Mouse (Mus musculus): ENCODE measurements around the gene Gse1. TPM values are rescaled to one million over a fixed set of nuclear protein-coding genes. Genes with fewer than 3 reads are reported as not detected.
A peak's percentile ranks its signal among the peaks of the same experiment; 100 is the strongest.

Gene Gse1
- total RNA-seq, 4 experiments from 2014 or later, result 30.7 to 64.5 (median 48.4) TPM

DNA sequence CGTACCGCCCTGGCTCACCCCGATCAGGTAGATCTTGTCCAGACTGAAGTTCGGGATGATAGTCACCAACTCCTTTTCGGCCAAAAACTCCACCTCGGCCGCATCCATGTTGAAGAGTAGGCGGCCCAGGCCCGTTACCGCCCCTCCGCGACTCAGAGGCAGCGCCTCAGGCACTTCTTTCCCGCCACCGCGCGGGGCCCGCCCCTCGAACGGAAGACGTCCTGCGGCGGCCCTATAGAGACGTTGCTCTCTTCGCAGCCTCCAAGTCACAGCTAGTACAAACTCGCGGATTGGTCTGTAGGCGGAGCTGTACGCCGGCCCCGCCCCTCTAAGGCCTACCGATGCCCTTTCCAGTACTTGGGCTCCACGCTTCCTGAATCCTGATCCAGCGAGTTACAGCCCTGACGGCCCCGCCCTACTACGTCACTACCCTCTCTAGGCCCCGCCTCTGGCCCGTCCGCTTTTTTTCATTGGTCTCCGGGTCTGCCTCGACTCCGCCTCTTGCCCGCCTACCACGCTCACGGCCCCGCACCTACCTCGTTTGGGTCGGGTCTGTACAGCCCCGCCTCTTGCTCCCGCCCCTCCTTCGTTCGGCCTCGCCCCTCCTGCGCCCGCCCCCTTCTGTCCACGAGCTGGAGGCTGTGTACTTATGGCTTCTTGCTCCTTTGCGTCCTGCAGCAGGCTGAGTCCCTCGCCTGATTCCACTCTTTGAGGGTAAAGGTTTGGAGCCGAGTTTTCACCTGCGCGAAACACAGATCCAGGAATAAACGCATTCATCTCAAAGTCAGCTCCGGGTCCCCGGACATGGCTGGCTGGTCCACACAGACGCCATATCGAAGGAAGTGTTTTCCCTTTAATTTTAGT is 360.9 kb downstream of the Gse1 start, which contains the start of gene Gins2:
Gene Gins2, minus strand, starts transcription at position 397 of the 864 bp plus-strand sequence.
- DNase-seq, result peak; percentile 100

DNA sequence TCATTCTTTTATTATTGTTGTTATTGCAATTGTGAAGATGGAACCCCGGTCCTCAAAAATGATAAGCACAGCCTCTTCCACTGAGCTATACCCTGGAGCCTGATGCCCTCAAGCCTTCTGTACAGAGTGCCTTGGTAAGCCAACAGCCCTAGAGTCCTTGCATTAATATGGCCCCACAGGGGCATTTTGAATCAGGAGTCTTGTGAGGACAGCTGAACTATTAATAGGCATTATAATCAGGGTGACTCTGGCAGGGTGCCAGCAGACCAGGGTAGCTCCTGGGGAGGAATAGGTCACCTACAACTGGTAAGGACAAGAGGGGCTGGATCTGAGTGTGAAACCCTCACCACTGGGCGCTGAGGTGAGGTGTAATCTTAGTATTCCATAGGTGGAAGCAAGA is 361.7 kb downstream of the Gse1 start:
- no peak for DNase-seq

DNA sequence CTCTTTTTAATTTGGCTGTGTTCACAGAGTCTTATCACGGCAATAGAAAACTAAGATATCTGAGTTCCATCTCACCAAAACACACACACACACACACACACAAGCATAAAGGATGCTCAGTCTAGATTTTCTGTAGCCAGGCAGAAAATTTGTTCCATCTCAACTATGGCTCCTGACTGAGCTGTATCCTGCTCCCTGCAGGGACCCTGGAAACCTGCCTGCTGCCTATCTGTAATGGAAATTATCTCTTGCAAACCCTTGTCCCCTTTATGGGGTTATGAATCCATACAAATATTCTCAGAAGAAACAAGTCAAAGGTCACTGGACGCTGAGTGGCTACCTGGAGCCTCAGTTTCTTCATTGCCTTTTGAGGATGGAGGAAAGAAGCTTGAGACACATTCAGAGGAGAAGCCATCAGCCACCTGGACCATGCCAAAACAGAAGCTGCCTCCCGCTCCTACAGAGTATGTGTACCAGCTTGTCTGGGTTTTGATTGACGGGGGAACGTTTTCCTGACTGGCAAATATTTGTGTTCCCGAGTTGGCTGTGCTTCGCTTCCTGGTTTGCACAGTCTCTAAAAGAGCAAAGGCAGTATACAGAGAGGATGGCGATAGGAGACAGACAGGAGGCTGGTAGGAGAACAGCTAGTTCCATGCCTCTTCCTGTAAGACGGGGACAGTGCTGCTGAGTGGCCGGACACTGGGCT is 363.5 kb downstream of the Gse1 start:
- DNase-seq, result no peak

DNA sequence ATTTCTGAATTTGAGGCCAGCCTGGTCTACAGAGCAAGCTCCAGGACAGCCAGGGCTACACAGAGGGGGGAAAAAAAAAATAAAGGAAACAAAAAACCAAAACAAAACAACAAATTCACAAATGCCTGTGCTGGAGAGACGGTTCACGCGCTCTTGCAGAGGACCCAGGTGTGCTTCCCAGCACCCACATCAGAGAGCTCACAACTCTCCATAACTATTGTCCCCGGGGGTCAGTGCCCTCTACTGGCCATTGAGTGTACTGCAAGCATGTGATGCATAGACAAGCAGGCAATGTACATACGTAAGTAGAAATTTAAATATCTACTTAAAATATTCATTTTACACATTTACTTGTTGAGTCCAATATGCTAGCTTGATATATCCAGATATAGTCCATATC is 366.3 kb downstream of the Gse1 start:
- DNase-seq, result no peak

DNA sequence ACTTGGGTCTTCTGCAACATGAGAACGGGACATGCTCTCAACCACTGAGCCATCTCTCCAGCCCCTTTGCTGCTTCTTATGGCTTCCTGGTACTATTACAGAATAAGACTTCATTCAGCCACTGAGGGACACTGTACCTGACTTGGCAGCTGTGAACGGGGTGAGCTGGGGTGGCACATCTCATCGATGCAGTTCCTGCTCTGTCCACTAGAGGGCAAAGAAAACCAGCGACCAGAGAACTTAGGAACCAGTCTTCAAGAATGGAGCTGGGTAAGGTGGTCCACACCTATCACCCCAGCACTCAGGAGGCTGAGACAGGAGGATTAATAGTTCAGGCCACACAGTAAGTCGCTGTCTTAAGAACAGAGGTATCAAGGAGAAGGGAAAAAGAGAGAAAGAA is 367.7 kb downstream of the Gse1 start:
- DNase-seq, result no peak

DNA sequence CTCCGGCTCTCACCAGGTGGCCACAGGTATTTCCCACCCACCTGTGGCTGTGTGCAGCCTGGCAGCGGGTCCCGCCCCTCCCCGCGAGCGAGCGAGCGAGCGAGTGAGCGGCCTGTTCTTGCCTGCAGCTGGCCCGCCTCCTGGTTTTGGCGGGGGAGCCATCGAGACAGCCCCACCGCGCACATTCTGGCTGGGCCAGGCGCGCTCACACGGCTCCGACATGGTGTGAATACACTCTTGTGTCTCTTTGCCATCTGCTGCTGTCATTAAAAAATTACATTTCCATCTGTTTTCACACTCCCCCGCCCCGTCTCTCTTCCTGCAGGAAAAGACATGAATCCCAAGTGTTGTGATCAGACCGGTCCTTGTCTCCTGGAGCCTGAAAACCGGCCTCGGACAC is 370.3 kb downstream of the Gse1 start:
- DNase-seq, result no peak

DNA sequence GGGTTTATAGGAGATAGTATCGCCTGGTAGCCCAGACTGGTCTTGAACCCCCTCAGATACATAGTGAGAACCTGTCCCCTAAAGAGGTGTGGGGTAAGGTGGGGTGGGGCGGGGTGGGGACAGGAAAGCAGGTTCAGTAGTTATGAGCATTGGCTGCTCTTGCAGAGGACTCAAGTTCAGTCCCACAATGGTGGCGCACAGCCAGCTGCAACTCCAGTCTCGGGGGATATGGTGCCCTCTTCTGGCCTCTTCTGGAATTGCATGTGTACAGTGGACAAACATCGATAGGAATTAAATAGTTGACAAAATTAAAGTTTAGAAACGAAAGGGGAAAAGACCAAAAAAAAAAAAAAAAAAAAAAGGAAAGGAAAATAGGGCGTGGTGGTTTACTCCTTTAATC is 371.2 kb downstream of the Gse1 start:
- DNase-seq, result peak; percentile 52

DNA sequence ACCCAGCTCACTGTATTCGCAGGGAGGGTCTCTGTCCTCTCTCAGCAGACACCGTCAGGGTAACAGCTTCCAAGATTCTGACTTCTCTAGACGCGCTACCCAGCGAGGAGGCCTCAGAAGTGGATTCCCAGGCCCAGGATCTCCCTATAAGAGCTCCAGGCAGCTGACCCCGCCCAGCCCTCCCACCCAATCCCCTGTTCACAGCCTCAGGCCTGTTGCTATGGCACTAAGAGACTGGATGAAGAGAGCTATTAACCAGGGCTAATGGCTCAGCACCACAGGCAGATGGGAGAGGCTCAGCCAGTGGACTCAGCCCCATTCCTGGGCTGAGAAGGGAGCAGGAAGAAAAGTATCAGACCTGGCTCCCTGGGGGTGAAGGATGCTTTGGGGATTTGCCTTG is 374.4 kb downstream of the Gse1 start:
- DNase-seq, result no peak

DNA sequence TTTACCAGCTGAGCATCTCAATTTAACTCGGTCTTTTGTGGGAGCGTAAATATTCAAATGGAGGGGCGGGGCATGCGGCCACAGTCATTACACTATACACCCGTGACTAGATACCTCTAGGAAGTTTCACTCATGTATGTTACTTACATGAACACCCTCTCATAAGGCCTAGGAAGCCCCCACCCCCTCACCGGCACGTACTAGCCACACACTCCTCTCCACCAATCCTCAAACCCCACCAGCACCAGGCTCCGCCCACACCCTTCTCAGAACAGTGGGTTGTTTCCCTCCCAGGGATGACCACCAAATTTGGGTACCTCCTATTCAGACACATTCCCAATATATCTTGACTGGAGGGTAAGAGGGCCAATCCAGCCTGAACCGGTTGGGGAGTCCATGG is 379.2 kb downstream of the Gse1 start:
- no peak for DNase-seq

DNA sequence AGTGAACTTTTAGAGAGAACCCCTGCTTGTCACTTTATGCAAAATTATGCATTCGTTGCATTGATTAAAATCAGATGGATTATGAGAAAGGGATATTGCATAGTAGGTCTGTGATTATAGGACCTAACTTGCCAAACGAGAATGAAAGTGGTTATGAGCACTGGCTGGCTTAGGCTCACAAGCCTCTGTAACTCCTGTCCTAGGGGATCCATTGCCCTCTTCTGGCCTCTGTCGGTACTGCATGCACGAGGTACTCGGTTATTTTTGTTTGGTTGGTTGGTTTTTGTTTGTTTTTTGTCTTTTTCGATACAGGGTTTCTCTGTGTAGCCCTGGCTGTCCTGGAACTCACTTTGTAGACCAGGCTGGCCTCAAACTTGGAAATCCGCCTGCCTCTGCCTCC is 379.6 kb downstream of the Gse1 start:
- DNase-seq, result peak; percentile 42

DNA sequence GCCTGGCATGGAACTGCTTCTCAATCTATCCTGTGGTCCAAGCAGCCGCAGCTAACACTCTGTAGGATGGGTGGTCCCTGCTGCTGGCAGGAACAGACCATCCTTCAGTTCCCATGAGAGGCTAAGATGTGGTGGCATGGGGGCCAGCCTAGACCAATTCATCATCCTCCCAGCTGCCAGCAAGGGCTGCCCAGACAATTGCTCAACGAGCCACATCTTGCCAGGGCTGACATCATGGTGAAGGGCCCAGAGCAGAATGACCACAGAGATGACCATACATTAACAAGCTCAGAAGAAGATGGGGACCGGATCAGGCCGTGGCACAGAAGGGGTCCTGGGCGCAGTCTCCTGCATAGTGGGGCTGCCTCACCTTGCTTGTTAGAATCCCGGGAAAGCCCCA is 382.6 kb downstream of the Gse1 start:
- no peak for DNase-seq

DNA sequence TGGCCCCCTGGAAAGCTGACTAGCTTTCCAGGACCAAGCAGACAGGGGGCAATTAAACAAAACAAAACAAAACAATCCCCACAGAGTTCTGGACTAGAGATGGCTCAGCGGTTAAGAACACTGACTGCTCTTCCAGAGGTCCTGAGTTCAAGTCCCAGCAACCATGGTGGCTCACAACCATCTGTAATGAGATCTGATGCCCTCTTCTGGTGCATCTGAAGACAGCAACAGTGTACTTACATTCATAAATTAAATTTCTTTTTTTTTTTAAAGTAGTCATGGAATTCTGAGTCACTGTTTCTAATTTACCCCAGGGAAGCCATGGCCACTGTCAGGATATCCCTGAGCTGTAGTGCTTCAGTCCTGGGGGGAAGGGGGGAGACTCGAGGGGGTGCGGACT is 386.2 kb downstream of the Gse1 start:
- no peak for DNase-seq

DNA sequence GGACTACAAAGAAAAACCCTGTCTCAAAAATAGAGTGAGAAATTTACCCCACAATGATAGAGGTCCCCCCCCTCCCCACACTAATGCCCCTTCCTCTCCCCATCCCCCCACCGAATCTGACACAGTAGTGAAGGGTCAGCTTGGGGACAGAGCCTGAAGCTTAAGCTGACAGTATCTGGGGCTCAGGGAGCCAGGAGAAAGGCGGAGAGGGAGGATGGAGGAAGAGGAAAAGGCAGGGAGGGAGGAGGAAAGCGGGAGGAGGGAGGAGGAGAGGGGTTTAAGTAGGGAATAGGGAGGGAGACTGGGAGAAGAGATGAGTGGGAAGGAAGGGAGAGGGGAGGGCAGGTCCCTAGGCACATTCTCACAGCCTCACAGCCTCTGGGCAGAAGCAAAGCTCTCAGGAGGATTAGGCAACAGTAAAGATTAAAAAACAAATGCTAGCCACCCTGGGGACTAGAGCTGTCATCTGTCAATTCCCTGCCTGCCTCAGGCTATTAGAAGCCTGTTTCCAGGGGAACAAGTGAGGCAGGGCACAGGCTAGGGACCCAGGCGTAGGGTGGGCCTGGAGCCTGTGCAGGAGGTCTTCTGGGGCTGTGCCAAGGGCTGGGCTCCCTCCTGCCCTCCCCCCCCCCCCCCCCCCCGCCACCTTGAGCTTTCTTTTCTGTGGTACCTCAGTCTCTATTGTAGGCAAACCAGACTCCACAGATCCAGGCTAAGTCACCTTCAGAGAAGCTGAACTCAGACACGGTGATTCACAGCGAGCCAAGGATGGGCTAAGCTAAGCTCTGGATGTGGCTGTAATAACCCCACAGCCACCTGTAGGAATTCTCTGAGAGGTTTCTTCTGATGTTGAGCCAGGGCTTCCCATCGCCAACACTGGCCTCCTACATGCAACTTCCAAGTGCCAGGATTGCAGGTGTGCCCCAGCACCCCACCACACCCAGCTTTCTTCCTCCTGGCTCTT is 388.7 kb downstream of the Gse1 start:
- no peak for DNase-seq

DNA sequence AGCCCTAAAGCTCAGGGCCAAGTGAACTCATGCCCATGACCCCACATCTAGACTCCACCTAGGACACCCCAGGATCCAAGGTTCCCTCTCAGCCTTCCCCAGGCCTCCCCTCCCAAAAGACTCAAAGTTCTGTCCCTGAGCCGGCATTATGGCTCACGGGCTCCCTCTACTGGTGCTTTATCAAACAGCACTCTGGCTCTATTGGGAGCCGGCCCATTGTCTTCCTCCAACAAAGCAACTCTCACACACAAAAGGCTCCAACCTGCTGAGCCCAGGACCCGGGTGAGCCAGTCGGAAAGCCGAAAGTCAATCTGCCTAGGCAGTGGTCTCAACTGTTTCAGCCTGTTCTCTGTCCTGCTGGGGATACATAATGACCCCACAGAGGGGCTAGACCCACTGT is 389.9 kb downstream of the Gse1 start:
- peak; percentile 33 for DNase-seq

DNA sequence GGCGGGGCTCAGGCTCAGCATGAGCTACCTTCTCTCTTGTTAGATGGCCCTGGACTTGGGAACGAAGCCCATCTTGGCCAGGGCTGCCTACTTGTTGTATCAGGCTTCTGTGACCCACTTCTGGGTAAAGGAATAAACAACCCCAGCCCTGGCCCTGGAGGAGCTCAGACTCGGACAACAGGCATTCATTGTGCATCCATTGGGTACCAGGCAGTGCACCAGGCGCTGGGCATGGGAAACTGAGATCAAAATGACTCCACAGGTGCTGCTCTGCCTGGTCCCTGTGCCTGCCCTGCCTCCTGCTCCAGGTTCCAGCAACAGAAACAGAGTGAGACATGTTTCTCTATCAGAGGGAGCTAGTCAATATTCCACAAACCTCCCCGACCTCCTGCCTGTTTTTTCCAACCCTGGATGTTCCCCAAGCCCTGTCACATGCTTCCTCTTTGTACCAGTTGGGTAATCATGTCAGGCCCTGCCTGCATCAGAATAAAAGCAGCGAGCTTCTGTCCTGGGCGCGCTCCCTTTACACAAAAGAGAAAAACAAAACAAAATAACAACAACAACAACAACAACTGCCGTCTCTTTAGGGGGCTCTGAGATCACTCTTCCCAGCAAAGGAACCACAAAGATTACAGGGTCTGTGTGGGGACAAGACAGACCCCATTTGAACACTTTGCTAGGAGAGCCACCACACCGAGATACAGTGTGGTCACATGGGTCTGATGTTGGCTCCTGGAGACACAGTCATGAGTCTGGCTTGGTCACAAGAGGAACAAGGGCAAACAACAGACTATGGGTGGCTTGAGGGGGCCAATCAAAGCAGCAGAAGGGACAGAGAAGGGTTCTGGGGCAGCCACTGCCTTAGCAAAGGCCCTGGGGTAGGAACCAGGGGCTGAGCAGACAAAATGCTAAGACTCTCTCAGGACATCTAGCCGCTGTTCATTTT is 391.3 kb downstream of the Gse1 start:
- no peak for DNase-seq

DNA sequence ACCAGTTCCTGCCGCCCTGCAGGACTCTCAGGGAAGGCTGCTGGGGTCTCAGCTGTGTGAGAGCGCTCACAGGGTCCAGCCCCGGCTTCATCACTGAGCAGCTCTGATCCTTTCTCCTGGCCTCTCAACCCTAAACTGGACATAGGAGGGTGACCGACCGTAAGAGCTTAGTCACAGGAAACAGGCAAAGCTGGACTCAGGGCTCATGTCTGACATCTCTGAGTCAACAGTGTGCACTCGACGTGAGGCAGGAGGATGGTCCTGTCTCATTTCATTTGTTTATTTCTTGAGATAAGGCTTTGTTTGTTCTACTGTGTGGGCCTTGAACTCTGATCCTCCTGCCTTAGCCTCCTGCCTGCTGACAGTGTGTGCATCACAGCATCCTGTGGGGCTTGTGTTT is 392.2 kb downstream of the Gse1 start:
- DNase-seq, result no peak

DNA sequence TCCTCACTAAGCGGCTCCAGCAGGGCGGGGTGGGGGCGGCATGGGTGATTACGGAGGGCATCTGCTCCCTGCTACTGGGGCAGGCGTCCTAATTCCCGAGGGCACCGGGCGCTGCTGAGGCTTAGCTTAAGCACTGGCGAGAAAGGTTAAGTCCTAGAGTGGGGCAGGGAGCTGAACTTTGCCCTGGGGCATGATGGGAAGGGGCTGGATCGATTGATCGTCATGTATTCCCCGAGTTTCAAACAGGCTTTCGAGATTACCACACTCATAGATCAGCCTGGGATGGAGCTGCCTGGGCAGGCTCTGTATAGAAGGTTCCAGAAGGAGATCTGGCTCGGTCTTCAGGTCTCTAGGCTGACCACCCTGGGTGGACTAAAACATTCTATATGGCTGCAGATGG is 393.9 kb downstream of the Gse1 start:
- DNase-seq, result no peak

DNA sequence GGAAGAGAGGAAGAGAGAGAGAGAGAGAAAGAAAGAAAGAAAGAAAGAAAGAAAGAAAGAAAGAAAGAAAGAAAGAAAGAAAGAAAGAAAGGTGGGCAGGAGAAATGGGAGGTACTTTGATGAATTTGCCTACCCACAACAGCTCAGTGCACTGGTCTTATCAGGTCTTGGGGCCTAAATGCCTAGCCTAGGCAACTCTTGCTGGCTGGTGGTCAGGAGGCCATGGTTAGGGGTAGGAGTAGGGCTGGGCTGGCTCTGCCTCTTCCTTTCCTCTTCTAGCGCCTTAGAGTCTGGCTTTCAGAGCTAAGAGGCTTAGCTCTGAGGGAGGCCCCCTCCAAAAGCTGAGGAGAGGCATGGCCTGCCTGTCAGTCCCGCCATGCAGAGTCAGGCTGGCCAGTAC is 395.4 kb downstream of the Gse1 start:
- DNase-seq, result no peak

DNA sequence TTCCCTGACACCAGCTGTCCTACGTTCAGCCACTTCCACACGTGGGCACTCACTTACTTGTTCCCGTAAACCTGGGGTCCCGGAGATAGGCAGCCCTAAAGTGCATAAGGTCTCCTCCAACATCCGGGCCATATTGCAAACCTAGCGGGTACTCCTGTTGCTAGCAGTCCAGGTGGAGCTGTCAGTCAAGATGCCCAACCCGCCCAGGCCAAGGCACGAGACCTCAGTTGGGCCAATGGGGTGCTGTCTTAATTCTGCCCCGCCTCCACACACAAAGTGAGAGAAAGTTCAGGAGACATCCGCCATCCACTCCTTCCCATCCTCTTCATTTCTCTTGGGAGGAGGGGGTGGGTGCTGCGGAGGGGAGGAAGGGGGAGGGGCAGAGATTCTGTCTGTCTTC is 398.2 kb downstream of the Gse1 start:
- no peak for DNase-seq

DNA sequence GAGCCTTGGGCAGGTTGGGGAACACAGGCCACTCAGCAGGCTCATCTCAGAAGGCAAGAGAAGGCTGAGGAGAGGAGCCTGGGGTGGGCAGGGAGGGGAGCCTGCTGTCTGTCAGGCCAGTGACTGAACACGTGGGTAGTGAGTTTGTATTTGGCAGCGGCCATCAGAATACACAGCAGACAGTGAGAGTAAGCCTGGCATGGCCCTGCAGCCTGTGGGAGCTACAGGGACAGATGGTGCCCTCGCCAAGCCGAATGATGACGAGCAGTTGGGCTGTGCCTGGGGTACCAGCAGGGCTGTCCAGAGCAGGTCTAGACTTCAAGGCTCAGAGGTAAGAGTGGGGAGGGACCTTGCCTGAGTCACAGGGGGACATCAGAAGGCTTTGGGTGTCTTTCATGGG is 399.0 kb downstream of the Gse1 start:
- no peak for DNase-seq

DNA sequence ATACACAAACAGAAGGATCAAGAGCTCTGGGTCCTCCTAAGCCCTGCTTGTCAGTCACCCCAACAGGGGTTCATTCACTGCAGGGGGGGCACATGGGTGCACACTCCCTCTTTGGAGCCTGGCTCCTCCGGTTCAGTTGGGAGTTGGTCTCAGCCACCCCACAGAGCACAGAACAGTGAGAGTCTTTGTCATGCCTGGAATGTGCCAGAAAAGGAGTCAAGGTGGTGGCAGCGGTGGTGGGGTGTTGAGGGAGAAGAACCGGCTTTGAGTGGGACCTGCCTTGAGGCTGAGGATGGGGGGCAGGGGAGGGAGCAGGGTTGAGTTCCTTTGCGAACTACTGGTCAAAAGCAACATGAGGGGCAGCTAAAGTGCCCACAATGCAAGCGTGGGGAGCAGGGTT is 401.8 kb downstream of the Gse1 start:
- no peak for DNase-seq

DNA sequence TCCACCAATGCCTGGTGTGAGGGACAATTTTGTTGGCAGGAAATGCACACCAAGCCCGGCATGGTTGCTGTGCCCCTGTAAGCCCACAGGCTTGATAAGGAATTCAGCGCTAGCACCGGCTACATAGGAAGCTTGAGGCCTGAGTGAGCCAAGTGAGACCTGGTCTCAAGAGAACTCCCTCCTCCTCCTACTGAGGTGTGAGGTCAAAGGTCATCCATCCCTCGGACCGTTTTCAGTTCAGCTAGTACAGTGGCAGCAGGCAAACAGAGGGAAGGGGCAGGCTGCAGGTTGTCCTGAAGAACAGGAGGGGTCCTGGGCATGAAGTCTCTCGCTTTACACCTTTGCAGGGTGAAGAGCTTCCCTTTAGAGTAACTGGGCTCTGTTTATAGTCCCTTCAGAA is 402.6 kb downstream of the Gse1 start:
- no peak for DNase-seq

Measured in adrenal gland, adult 8-10 months (tissue).